9 mouse cellular contexts compared by ENCODE assay signal in the genomic region with DNA sequence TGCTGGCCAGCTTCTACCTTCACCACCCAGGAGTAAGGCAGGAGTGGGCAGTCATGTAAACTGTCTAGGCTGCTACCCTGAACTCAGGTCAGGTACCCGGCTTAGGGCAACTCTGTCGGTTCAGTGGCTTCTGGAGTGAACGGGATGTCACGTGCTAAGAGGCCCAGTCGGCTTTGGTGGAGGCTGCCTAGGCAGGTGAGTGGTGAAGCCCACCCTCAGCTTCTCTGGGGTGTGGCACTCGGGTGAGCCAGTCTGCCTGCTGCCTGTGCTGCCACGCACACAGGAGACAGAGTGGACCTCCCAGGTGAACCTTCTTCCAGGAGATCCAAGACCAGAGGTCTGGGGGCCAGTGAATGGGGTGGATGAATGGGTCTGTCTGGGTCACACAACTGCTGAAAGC.
DNase-seq lines count a peak whose midpoint lies in the region; ATAC-seq and TF ChIP-seq lines count a peak whose summit lies in the region.
"Had no signal": no experiment of that assay in that cellular context is flagged by ENCODE, and none has a peak within 500 bp of the region (broad histone marks: within the 10 kb centered on the region; RNA-seq: fewer than 3 reads in every experiment).

No protein-coding gene starts in this region.

- TF ChIP-seq POLR2A in liver, adult 2 months (IDR thresholded peaks at IDR 0.05; ENCODE audit: extremely low read depth, insufficient read depth, low read length) = no peak

- no peaks in the 10 kb centered on the region for H3K27me3 ChIP-seq in heart, embryonic 11.5 days (ENCODE audit: control insufficient read depth, insufficient read depth, low read length)
- H3K27me3 ChIP-seq in liver, adult 2 months (ENCODE audit: control insufficient read depth, insufficient read depth, low read length) = no peaks in the 10 kb centered on the region
- no peaks in the 10 kb centered on the region for H3K27me3 ChIP-seq in embryonic facial prominence, embryonic 13.5 days
- no peaks in the 10 kb centered on the region for H3K27me3 ChIP-seq in liver, embryonic 16.5 days (ENCODE audit: control insufficient read depth, insufficient read depth, low read depth, low read length)

- H3K4me2 ChIP-seq in heart, embryonic 11.5 days = no peak overlapping the region
- H3K4me2 ChIP-seq in embryonic facial prominence, embryonic 13.5 days = no peak overlapping the region
- no peak overlapping the region for H3K4me2 ChIP-seq in liver, embryonic 16.5 days (ENCODE audit: low read depth, low read length)

- H3K4me3 ChIP-seq in heart, embryonic 11.5 days (ENCODE audit: low read depth, low read length) = no peak overlapping the region
- no peak overlapping the region for H3K4me3 ChIP-seq in liver, adult 2 months (ENCODE audit: insufficient read depth, low read depth, low read length)
- no peak overlapping the region for H3K4me3 ChIP-seq in embryonic facial prominence, embryonic 13.5 days
- no peak overlapping the region for H3K4me3 ChIP-seq in liver, embryonic 16.5 days (ENCODE audit: low read depth, low read length)
- H3K4me3 ChIP-seq: erythroblast, embryonic 14.5 days had no signal

- no peak for DNase-seq in heart, adult 8-10 months (ENCODE audit: low spot score)
- no peak for DNase-seq in liver, adult 2 months (ENCODE audit: extremely low read depth, low read depth, low spot score)
- no peak for DNase-seq in liver
- no peak for DNase-seq in left cerebral cortex, adult 18-20 months (ENCODE audit: low spot score in 2 of 2)
- DNase-seq in right cerebral cortex, postnatal 25 days = no peak

- H3K9ac ChIP-seq in heart, embryonic 11.5 days (ENCODE audit: low read depth, low read length) = peak overlapping the region; percentile 18; the same call in 1 of the 2 replicates
- H3K9ac ChIP-seq in liver, adult 2 months (ENCODE audit: low read depth, low read length) = no peak overlapping the region; the same call in 1 of the 2 replicates
- no peak overlapping the region for H3K9ac ChIP-seq in embryonic facial prominence, embryonic 13.5 days
- H3K9ac ChIP-seq in liver, embryonic 16.5 days (ENCODE audit: low read depth, low read length) = no peak overlapping the region

- peaks cover 42% of the 10 kb centered on the region for H3K4me1 ChIP-seq in heart, embryonic 11.5 days (ENCODE audit: control insufficient read depth, insufficient read depth, low read length)
- H3K4me1 ChIP-seq in liver, adult 2 months (ENCODE audit: control insufficient read depth, insufficient read depth, low read length) = no peaks in the 10 kb centered on the region
- H3K4me1 ChIP-seq in embryonic facial prominence, embryonic 13.5 days = peaks cover 43% of the 10 kb centered on the region
- peaks cover 25% of the 10 kb centered on the region for H3K4me1 ChIP-seq in liver, embryonic 16.5 days (ENCODE audit: control insufficient read depth, low read depth, low read length)

- peak overlapping the region; percentile 97 for H3K27ac ChIP-seq in heart, embryonic 11.5 days (ENCODE audit: low read depth, low read length)
- 0 out of 2 replicates have a peak overlapping the region, but pooled peaks have one; percentile 8 for H3K27ac ChIP-seq in liver, adult 2 months (replicated peaks; ENCODE audit: insufficient read depth, low read depth, low read length)
- peak overlapping the region; percentile 84; the same call in 1 of the 2 replicates for H3K27ac ChIP-seq in embryonic facial prominence, embryonic 13.5 days
- peak overlapping the region; percentile 46 for H3K27ac ChIP-seq in liver, embryonic 16.5 days (ENCODE audit: low read length)

- TF ChIP-seq CTCF in liver, adult 2 months (IDR thresholded peaks at IDR 0.05; ENCODE audit: low read depth, low read length) = no peak

- no peaks in the 10 kb centered on the region for H3K79me2 ChIP-seq in liver, adult 2 months (ENCODE audit: control insufficient read depth, insufficient read depth, low read length)

- no peaks in the 10 kb centered on the region; the same call in 1 of the 2 replicates for H3K36me3 ChIP-seq in heart, embryonic 11.5 days (ENCODE audit: control insufficient read depth, insufficient read depth, low read length)
- no peaks in the 10 kb centered on the region for H3K36me3 ChIP-seq in liver, adult 2 months (ENCODE audit: control insufficient read depth, insufficient read depth, low read length)
- peaks cover 7% of the 10 kb centered on the region; the same call in 1 of the 2 replicates for H3K36me3 ChIP-seq in embryonic facial prominence, embryonic 13.5 days
- peaks cover 38% of the 10 kb centered on the region for H3K36me3 ChIP-seq in liver, embryonic 16.5 days (ENCODE audit: control insufficient read depth, insufficient read depth)

- H3K9me3 ChIP-seq in heart, embryonic 11.5 days (replicated peaks; ENCODE audit: control insufficient read depth, low read length) = no peaks in the 10 kb centered on the region
- H3K9me3 ChIP-seq in embryonic facial prominence, embryonic 13.5 days = no peaks in the 10 kb centered on the region
- no peaks in the 10 kb centered on the region for H3K9me3 ChIP-seq in liver, embryonic 16.5 days (replicated peaks; ENCODE audit: control insufficient read depth, low read length)

- ATAC-seq in heart, embryonic 11.5 days (replicated peaks; ENCODE audit: insufficient number of reproducible peaks, low FRiP score, low TSS enrichment) = no peak
- no peak for ATAC-seq in embryonic facial prominence, embryonic 13.5 days (ENCODE audit: insufficient number of reproducible peaks, insufficient read depth, low FRiP score, low TSS enrichment, low read depth)
- ATAC-seq in liver, embryonic 16.5 days (ENCODE audit: low read depth) = no peak

- WGBS in heart, embryonic 11.5 days (ENCODE audit: insufficient replicate concordance) = 74% methylated on average over 7 of the region's 7 CpGs
- WGBS in liver, adult 2 months = 84% methylated on average over 7 of the region's 7 CpGs
- 81% methylated on average over 7 of the region's 7 CpGs for WGBS in embryonic facial prominence, embryonic 13.5 days
- WGBS in liver, embryonic 16.5 days (ENCODE audit: insufficient replicate concordance) = 59% methylated on average over 7 of the region's 7 CpGs

Comparison
In these comparisons a context has a peak if more than half of its experiments do, and no peak if none do; other contexts are left out.
1. H3K27ac ChIP-seq: peak in every context shown above with its lines; median percentile 97 in heart, embryonic 11.5 days; 84 in embryonic facial prominence, embryonic 13.5 days; 46 in liver, embryonic 16.5 days; 8 in liver, adult 2 months.